Mouse (Mus musculus) E14TG2a.4 (cell line): Measurements from ENCODE around the gene Olfr557.
A peak's percentile ranks its signal among the peaks of the same experiment; 100 is the strongest.

Experiments used
- H3K27me3 ChIP-seq: 2 replicates; pipeline ENCODE4 v1.6.1; 2014; ENCODE audit warnings: low read length, control low read depth; ENCODE audit not compliant: insufficient read depth
- H3K36me3 ChIP-seq: 2 replicates; pipeline ENCODE4 v1.6.1; 2014; ENCODE audit warnings: low read length, control low read depth; ENCODE audit not compliant: insufficient read depth
- H3K4me1 ChIP-seq: replicated peaks from 2 replicates; pipeline ENCODE4 v1.6.1; 2014; ENCODE audit warnings: low read depth, low read length, control low read depth
- H3K4me3 ChIP-seq: replicated peaks from 2 replicates; pipeline ENCODE4 v1.5.1; 2014; ENCODE audit warnings: mild to moderate bottlenecking, low read length
- H3K9me3 ChIP-seq: 2 replicates; pipeline ENCODE4 v1.6.1; 2014; ENCODE audit warnings: low read length, control low read depth
- CTCF ChIP-seq: conservative IDR thresholded peaks from 2 replicates; pipeline ENCODE4 v1.5.1; 2014; ENCODE audit warnings: low read length
- NANOG ChIP-seq: IDR thresholded peaks from 2 replicates; pipeline ENCODE4 v1.6.1; 2014; ENCODE audit warnings: borderline replicate concordance, low read length, mixed read lengths
- POU5F1 ChIP-seq: IDR thresholded peaks from 2 replicates; pipeline ENCODE4 v1.6.1; 2014; ENCODE audit warnings: low read length, borderline replicate concordance

Olfr557 gene

DNA sequence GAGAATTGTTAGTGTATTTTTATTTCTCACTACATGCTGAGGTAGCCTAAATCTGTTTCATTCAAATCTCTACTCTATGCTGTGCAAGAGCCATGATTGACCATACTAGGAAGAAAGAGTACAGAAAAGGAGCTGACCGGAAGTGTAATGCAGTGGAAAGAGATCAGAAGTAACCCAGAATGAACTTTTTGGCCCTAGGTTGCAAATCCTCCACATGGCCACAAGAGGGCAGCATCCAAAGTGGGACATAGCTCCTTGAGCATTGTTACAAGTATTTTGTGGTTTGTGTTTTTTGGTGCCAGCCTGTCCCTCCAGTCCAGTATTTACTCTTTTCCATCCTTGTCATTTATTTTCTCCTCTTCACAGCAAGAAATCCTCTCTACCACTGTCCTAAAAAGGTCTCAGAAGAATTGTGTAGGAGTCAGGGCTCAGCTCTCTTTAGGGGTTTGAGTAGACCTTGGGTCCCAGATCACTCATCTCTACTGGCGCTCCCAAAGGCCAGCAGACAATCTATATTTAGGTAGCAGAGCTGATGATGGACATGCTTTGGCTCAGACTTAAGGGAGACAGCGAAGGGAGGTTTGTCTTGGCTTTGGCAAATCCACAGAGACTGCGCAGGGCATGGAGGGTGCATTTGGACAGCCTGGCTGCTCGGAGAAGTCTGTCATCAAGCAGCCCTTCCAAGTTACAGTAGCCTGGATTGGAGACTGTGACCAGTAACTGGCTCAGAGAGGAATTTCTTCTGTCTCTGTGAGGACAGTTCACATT is at the start of gene Olfr557:
Gene Olfr557 (plus strand): TSS at position 553 of the 768 bp plus-strand sequence.
- Histone ChIP-seq H3K4me1 (no peaks in the 10 kb centered on the region), H3K36me3 (no peaks in the 10 kb centered on the region), H3K9me3 (no peaks in the 10 kb centered on the region), H3K27me3 (peaks cover 3% of the 10 kb centered on the region; the same call in 1 of the 2 replicates), H3K4me3 (no peak within 1 kb of the TSS)
- TF ChIP-seq NANOG (no peak), CTCF (peak; percentile 97), POU5F1 (no peak)

DNA sequence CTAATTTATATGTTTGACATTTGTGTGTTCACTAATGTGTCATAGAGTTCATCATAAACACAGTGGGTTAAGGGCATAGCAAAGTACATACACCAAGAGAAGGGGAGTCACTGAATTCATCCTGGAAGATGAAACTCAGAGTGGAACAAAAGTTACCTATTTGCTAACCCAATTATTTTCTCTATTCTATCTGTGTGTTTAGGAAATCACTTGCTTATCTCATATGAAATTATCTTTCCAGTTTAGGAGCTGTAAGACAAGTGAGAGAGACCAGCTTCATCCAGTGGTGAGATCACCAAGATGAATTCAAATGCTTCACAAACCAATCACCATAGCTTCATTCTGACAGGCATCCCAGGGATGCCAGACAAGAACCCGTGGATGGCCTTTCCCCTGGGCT is 37.2 kb upstream of the Olfr557 start, which contains the start of gene Olfr555:
Gene Olfr555 (plus strand): TSS at position 301 of the 400 bp plus-strand sequence.
- 0 out of 2 replicates have a peak, but pooled peaks cover 3% of the 10 kb centered on the region for H3K27me3 ChIP-seq
- TF ChIP-seq POU5F1 (no peak), CTCF (no peak), NANOG (no peak)
- H3K9me3 ChIP-seq, result no peaks in the 10 kb centered on the region
- H3K4me1 ChIP-seq, result no peaks in the 10 kb centered on the region
- no peaks in the 10 kb centered on the region for H3K36me3 ChIP-seq
- H3K4me3 ChIP-seq, result no peak within 1 kb of the TSS

DNA sequence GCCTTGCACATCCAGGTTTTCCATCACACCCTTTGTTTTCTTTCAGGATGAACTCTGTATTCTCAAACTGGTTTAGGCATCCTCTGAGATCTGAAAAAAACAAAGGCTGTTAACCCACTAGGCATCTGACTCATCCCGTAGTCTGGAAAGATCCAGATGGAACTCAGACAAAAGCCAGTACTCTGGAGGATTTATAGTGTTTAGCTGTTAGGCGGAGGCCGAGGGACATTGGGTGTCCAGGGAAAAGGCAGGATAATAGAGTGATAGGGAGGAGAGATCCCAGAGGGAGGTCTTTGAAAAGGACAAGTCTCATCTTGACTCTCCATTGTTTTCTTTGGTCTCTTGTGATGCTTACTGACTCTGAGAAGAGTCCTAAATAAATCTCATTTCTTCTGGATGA is 31.1 kb upstream of the Olfr557 start, which contains the start of gene Olfr556:
Gene Olfr556 (plus strand): TSS at position 301 of the 400 bp plus-strand sequence.
- Histone ChIP-seq H3K9me3 (no peaks in the 10 kb centered on the region), H3K4me3 (no peak within 1 kb of the TSS), H3K36me3 (no peaks in the 10 kb centered on the region), H3K4me1 (no peaks in the 10 kb centered on the region), H3K27me3 (no peaks in the 10 kb centered on the region)
- no peak for TF ChIP-seq NANOG
- TF ChIP-seq POU5F1, result no peak
- TF ChIP-seq CTCF, result no peak

DNA sequence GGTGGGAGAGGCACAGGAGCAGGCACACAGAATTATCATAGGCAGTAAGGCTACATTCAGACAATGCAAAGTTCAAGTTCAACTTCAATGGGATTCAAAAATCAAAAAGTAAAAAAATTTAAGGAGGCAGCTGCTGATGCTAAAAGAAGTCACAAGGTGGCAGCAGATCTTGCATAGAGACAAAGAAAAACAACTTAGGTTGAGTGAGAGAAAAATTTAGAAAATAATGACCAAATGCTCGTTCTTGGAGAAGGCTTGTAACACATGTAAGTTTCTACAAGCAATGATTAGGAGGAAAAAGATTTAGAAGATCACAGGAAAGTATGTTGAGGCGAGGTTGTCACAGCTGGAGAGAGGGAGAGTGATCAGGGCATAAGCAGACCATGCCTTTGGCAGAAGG is 30.3 kb upstream of the Olfr557 start:
- Histone ChIP-seq H3K9me3 (no peaks in the 10 kb centered on the region), H3K4me1 (no peaks in the 10 kb centered on the region), H3K36me3 (no peaks in the 10 kb centered on the region), H3K4me3 (no peak overlapping the region), H3K27me3 (no peaks in the 10 kb centered on the region)
- TF ChIP-seq NANOG (no peak), POU5F1 (no peak), CTCF (peak; percentile 49)

DNA sequence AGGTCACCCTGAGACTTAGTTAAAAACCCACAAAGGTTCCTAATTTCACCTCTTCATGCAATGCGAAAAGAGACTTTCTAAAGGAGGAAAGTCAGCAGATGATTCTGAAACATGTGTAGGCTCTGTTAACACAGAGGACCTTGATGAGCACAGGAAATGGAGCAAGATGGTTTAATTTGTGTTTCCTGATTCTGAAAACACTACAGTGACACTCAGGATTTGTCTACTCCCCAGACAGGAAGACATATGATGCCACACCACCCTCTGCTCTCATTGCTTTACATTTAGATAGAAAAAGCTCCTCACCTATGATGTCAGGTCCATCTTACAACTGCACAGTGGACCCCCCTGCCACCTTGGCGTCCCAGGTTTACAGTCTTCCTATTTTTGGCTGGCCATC is 19.5 kb upstream of the Olfr557 start:
- Histone ChIP-seq H3K36me3 (no peaks in the 10 kb centered on the region), H3K27me3 (peaks cover 13% of the 10 kb centered on the region), H3K4me1 (0 out of 2 replicates have a peak, but pooled peaks cover 6% of the 10 kb centered on the region), H3K4me3 (no peak overlapping the region), H3K9me3 (no peaks in the 10 kb centered on the region)
- TF ChIP-seq NANOG (no peak), POU5F1 (no peak), CTCF (no peak)

DNA sequence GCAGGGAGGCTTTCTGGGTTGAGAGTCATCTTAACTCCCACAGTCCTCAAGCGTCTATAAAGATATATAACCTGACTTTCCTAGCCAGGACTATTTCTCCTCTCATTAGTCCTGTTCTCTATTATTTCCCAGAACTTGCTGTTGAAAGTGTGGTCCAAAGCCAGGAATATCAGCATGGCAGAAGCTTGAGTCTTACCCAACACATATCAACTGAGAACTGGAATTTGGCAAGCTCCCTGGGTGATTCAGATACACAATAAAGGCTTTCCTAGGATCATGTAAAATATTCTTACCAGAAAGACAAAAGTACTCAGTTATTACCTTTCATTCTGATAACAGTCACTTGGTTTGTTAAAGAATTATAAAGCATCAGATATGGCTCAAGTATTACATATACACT is 13.8 kb upstream of the Olfr557 start:
- H3K36me3 ChIP-seq, result no peaks in the 10 kb centered on the region
- no peaks in the 10 kb centered on the region for H3K9me3 ChIP-seq
- H3K4me3 ChIP-seq, result no peak overlapping the region
- H3K27me3 ChIP-seq, result peaks cover 22% of the 10 kb centered on the region
- 0 out of 2 replicates have a peak, but pooled peaks cover 6% of the 10 kb centered on the region for H3K4me1 ChIP-seq
- TF ChIP-seq CTCF (no peak), POU5F1 (no peak), NANOG (no peak)

DNA sequence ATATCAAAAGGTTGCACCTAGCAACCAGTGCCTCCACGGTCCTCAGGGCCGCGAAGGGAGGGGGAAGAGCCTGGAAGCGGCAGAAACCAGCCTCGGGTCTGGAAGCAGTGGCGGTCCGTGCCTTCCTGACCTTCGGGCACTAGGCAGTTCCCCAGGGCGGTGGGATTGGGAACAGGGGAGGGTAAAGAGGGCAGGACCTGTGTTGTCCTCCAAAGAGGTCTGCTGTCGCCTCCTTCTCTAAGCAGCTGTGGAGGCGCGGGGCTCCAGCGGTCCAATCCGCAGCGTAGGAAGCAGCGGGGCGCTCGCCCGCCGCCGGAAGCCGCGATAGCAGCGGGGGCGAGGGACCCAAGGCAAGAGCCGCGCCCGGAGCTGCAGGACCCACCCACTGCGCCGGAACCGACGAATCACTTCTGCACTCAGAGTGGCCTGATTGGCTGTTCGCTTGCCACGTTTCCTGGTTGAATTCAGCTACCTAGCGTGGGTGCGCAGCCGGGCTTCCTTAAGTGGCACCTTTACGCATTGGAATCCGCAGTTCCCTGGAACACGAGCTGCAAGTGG is 8.7 kb upstream of the Olfr557 start, which contains the start of gene Trim68:
Gene Trim68 (minus strand): TSS at position 384 of the 558 bp plus-strand sequence.
- Histone ChIP-seq H3K9me3 (peaks cover 6% of the 10 kb centered on the region), H3K36me3 (no peaks in the 10 kb centered on the region), H3K4me3 (peak within 1 kb of the TSS; percentile 79), H3K4me1 (peaks cover 6% of the 10 kb centered on the region; the same call in 1 of the 2 replicates), H3K27me3 (peaks cover 7% of the 10 kb centered on the region)
- TF ChIP-seq CTCF (no peak), POU5F1 (no peak), NANOG (no peak)

DNA sequence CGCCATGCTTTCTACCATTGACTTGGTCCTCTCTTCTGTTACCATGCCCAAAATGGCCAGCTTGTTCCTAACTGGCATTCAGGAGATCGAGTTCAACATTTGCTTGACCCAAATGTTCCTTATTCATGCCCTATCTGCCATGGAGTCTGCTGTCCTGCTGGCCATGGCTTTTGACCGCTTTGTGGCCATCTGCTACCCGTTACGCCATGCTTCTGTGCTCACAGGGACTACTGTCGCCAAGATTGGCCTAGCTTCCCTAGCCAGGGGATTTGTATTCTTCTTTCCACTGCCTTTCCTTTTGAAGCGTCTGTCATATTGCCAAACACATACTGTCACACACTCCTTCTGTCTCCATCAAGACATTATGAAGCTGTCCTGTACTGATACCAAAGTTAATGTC is 2.8 kb downstream of the Olfr557 start:
- no peak overlapping the region for H3K4me3 ChIP-seq
- no peaks in the 10 kb centered on the region for H3K9me3 ChIP-seq
- TF ChIP-seq POU5F1 (no peak), NANOG (no peak), CTCF (no peak)
- H3K4me1 ChIP-seq, result no peaks in the 10 kb centered on the region
- H3K27me3 ChIP-seq, result peaks cover 3% of the 10 kb centered on the region; the same call in 1 of the 2 replicates
- no peaks in the 10 kb centered on the region for H3K36me3 ChIP-seq
